Mouse (Mus musculus): Measurements from ENCODE around the gene Insl6. TPM values are rescaled to one million over a fixed set of nuclear protein-coding genes. Genes with fewer than 3 reads are reported as not detected.

The Insl6 gene
- under 1 TPM; 0.39 to 0.56 TPM for total RNA-seq (2021)

DNA sequence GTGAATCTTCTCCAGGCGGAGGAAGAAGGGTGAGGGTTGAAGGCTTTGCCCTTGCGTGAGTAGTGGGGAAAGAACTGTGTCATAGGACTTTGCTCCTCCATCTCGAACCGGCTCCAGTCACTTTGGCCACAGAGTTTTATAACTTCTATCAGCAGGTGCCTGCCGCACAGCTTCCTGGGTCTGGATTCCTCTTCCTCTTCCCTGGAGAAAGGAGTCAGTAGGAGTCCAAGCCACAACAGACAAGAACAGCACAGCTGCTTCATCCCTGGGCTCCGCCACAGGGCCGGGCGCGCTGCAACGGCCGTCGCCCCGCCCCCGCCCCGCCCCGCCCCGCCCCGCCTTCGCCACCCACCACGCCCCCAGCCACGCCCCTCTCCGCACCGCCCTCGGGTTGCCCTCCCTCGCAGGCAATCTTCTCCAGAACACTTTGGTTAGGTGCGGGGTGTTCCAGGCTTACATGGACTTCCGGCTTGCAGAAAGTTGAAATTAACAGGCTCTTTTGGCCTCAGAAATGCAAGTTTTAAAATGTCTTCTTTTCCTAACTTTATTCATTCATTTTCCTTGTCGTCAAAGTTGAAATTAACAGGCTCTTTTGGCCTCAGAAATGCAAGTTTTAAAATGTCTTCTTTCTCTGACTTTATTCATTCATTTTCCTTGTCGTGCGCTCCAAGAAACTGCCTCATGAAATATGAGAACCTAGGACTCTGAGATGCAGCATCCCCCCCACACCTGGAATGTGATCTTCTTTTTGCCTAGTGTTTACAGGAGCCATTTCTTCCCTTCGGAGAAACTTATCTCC is at the start of gene Insl6:
TSS of gene Insl6 (minus strand) at position 304 of the 799 bp plus-strand sequence.
- DNase-seq (ENCODE audit: extremely low spot score in 1 of 2, low spot score in 1 of 2), result peak; percentile 13 to 50

GRCm38 (mm10) chr19:29374947-29375346 is 49.8 kb upstream of the Insl6 start:
- DNase-seq (ENCODE audit: extremely low spot score in 1 of 2, low spot score in 1 of 2), result no peak

- no peak for DNase-seq (ENCODE audit: extremely low spot score in 1 of 2, low spot score in 1 of 2)
These were observed 48.3 kb upstream of the Insl6 start for GRCm38 (mm10) chr19:29373438-29373837.

DNA sequence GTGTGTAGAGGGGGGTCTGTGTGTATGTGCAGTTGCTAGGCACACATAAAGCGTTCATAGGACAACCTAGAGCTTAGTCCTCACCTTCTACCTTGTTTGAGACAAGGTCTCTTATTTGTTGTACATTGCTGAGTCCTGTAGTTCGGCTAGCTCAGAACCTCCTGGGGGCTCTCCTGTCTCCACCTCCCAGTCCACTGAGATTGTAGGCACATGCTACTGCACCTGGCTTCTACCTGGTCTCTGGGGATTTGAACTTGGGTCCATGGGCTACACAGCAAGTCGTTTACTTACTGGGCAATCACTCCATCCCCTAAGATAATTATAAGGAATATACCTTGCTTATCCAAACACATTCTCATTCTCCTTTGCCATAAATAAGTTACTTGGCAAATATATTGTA is 47.5 kb upstream of the Insl6 start:
- DNase-seq (ENCODE audit: extremely low spot score in 1 of 2, low spot score in 1 of 2), result no peak

DNA sequence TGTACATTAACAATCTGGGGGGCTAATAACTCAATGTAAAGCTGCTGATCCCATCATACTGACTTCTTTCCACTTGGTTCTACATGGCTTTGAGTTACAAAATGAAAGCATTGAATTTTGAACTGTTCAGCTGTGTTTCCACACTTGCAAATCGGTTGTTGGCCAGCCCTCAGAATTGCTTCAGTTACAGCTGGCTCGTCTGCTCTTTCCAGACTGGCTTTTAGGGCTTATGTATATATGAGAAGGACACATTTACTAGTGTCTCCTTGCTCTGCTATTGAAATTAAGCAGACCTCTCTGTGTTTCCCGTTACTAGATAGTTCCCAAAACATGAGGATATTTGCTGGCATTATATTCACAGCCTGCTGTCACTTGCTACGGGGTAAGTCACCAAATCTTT is 47.0 kb upstream of the Insl6 start:
- DNase-seq (ENCODE audit: extremely low spot score in 1 of 2, low spot score in 1 of 2), result no peak

DNA sequence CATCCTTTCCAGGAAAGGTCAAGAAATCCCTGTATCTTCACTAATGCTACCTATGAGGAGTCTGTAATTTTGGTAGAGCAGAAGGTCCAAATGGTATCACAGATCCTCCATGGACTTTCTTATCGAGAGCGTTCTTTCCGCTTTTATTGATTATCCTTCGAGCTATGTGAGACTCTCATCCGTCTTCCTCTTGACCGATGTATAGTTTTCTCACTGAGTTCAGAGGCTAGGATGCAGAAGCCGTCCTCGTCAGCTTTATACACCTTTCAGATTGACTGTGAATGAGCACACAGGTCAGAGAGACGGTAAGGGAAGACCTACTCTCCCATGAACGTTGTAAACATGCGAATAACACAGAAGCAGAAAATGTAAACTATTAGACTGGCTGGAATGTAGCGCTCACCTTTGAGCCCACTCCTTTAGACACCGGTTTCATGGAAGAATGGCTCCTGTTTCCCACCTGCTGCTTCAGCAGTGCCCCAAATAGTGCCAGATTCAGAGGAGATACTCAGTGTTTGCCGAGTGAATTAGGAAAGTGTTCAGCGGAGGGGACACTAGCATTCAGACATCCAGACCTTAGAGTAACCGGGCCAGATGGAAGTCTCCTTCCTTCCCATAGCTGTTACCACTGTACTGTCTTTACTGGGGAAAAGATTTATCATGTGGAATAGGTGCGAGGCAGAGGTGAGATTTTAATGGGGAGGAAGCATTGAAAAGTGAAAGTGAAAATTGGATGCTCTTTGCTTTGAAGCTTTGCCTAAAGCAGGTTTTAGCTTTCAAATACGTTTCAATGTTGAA is 46.3 kb upstream of the Insl6 start:
- no peak for DNase-seq (ENCODE audit: extremely low spot score in 1 of 2, low spot score in 1 of 2)

DNA sequence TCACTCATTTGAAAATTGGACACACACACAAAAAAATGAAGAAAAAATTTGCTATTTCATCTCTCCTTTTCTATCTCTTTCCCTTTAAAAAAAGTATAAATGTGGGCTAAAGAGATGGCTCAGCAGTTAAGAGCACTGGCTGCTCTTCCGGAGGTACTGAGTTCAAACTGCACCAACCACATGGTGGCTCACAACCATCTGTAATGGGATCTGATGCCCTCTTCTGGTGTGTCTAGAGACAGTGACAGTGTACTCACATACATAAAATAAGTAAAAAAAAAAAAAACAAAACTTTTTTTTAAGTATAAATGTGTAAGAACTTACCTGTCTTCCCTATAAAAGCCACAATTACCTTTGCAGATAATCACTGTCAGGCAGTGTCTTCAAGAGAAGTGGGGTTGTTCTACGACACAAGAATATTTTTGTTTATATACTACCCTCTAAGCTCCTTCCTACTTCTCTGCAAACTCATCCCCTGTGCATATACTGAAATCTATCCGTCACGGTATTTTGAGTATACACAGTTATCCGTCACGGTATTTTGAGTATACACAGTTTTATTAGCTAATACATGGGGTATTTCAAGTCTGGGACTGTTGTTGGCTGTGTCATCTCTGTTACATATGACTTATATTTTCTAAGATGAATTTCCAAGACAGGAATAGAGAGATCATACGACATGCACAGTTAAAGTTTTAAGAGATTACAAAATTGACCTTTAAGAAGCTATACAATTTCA is 45.6 kb upstream of the Insl6 start:
- DNase-seq (ENCODE audit: extremely low spot score in 1 of 2, low spot score in 1 of 2), result no peak

- DNase-seq (ENCODE audit: extremely low spot score in 1 of 2, low spot score in 1 of 2), result no peak
These were observed 45.0 kb upstream of the Insl6 start for GRCm38 (mm10) chr19:29370112-29370511.

DNA sequence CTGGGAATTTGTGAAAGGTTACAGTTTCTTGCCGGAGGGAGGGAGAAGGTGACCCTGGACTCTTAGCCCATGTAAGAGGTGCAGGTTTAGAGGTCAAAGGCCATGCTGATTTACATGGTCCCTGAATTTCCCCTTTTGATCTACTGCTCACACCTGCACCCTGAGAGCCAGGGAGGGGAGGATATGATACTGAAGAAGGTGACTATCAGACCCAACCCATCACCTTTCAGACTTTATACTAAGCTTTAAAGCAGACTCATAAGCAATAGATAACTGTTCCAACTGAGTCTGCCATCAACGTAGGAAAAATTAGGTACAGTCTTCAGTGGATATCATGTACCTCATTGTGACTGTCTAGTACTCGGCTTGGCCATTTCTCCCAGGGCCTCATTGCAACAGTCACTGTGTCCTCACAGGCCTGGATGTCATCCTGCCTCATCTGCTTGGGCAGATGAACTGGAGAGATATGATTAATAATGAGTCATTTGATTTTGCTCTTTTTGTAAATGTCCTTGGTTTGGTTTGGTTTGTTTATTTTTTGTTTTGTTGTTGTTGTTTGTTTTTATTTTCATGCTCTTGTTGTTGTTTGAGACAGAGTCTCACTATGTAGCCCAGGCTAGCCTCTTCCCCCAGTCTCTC is 43.6 kb upstream of the Insl6 start:
- DNase-seq (ENCODE audit: extremely low spot score in 1 of 2, low spot score in 1 of 2), result no peak

- DNase-seq (ENCODE audit: extremely low spot score in 1 of 2, low spot score in 1 of 2), result no peak
These were observed 42.9 kb upstream of the Insl6 start for GRCm38 (mm10) chr19:29368041-29368440.

- peak in 1 of 2 experiments; percentile 18 for DNase-seq (ENCODE audit: extremely low spot score in 1 of 2, low spot score in 1 of 2)
These were observed 41.9 kb upstream of the Insl6 start, which contains the start of the genes Plgrkt and Cd274 for GRCm38 (mm10) chr19:29366969-29367622. Gene Plgrkt, minus strand, starts transcription at chr19:29367390. Gene Cd274, plus strand, starts transcription at chr19:29367455.

- no peak for DNase-seq (ENCODE audit: extremely low spot score in 1 of 2, low spot score in 1 of 2)
These were observed 41.2 kb upstream of the Insl6 start for GRCm38 (mm10) chr19:29366226-29366968.

DNA sequence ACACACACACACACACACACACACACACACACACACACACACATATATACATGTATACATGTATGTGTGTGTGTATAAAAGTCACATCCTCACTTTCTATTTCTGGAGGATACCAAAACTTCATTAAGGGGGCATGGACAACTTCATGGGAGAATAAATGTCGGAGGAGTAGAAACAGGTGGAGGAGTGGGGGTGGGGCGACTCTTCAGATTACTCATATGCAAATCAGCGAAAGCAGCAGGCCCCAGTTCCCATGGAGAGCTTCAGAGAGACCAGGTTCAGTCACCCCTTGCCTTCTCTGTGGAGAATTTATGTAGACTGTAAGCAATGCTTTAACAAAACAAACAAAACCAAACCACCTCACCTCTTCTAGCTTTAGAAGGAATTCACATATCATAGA is 39.9 kb upstream of the Insl6 start:
- DNase-seq (ENCODE audit: extremely low spot score in 1 of 2, low spot score in 1 of 2), result no peak

DNA sequence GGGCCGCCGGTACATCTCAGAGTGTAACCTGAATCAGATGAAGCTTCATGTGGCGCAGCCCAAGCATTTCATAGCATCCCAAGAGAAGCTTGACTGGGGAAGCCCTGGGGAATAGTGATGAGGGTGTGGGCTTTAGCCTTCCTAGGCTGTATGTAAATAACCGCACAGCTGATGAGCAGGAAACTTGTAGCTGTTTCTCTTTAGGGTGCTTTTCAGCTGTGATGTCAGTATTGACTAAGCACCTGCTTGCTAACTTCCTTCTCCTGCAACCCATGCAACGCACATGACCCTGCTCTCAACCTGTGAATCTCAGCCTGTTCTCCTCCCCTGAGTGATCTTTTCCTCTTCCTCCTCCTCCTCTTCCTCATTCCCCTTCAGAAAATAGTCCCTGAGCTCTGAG is 38.9 kb upstream of the Insl6 start:
- no peak for DNase-seq (ENCODE audit: extremely low spot score in 1 of 2, low spot score in 1 of 2)

GRCm38 (mm10) chr19:29363557-29363956 is 38.4 kb upstream of the Insl6 start:
- DNase-seq (ENCODE audit: extremely low spot score in 1 of 2, low spot score in 1 of 2), result no peak

DNA sequence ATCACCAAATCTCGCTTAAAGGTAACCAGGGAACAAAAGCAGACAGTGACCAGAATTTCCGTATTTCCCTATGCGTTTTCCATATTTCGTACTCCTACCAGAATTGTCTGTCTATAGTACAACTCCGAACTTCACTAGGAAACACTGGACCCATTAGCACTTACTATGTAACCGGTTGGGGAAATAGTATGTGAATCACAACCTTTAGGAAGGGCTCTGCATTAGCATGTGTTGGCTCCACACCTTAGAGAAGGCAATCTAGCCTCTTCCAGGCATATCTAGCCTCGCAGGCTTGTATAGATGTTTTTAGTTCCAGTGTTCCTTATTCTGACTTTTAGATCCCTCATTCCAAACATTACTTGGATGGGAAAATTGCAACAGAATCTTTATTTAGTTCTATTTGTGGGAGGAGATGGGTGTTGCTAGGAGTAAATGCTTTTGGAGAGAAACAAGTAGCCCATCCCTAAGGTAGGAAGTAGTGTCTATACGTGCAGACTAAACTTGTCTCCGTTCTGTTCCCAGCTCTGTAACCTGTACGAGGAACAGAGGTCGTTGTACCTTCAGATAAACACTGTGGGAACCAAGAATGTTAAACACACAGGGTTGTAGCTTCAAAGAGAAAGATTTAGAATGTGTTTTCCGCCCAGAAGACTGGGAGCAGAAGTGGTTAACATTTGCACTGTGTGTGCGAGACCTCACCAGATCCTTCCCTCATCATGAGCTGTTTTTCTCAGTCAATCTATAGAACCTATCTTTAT is 37.2 kb upstream of the Insl6 start:
- no peak for DNase-seq (ENCODE audit: extremely low spot score in 1 of 2, low spot score in 1 of 2)

GRCm38 (mm10) chr19:29361468-29362130 is 36.4 kb upstream of the Insl6 start:
- peak; percentile 73 to 79 for DNase-seq (ENCODE audit: extremely low spot score in 1 of 2, low spot score in 1 of 2)

DNA sequence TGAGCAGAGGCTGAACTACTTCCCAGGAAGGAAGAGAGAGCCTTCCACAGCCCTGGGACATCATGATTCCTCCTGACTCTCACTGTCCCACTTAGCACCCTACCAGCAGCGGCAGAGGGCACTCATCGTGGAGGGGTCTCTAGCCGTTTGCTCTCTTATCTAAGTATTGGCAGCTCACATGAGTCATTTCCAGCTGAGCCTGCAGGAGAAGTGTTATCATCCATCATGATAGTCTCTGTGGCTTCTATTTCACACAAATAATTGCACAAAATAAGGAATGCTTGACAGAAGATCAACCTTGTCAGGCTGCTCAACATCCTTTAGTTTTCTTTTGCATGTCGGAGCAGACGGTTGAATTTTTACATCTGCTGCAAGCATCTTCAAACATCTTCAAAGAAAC is 35.1 kb upstream of the Insl6 start:
- no peak for DNase-seq (ENCODE audit: extremely low spot score in 1 of 2, low spot score in 1 of 2)
